Mouse (Mus musculus) olfactory bulb, adult 2 months (tissue): ENCODE measurements around the gene Uvrag.

Experiments used
- CTCF ChIP-seq: fragments of 200-500 bp; IDR thresholded peaks from 2 replicates; pipeline ENCODE4 v1.5.1; 2012; ENCODE audit warnings: low read depth, mild to moderate bottlenecking, low read length, moderate library complexity; ENCODE audit not compliant: insufficient read depth
- POLR2A ChIP-seq: fragments of 200-500 bp; IDR thresholded peaks from 2 replicates; pipeline ENCODE4 v1.6.1; 2012; ENCODE audit warnings: mild to moderate bottlenecking, low read depth, low read length, moderate library complexity; ENCODE audit not compliant: insufficient read depth

DNA sequence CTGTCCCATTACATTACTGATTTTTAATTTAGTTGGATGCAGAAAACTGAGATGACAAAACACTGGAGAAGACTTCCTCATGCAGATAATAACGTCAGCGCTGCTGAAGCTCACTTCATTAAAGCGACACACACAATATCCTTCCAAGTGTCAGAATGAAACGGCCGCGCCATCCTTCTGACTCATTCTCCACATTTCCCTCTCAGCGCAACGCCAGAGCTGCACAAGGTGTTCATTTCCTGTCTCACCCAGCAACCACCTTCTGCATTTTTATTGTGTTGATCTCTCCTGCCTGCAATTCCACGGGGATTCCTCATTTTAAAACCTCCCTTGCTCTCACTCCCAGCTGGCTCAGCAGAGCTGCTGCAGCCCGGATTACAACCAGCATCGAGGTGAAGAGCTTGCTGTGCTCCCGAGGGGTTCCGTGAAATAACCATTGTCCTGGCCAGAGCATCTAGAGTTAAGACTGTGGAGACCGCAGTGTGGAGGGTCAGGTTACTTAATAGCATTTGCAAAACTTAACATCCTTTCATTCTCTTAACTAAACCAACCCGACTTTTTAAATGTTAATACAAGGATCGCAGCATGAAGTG, 172.8 kb downstream of the Uvrag start:
- no peak for TF ChIP-seq POLR2A
- TF ChIP-seq CTCF: no peak
